Mouse (Mus musculus) C2C12 (cell line): Measurements from ENCODE around the gene Stard7.
"Not testable (repeated sequence)": the region's sequence is repeated elsewhere in the genome, so short reads cannot be mapped to it uniquely, and the experiment has no call there.

ENCODE experiments used
- CEBPB ChIP-seq: IDR thresholded peaks from one replicate; pipeline ENCODE4 v1.6.1; 2011; ENCODE audit warnings: low read depth, mild to moderate bottlenecking, control low read depth, moderate library complexity
- CTCF ChIP-seq: IDR thresholded peaks from one replicate; pipeline ENCODE4 v1.5.1; 2011; ENCODE audit not compliant: control insufficient read depth, insufficient read depth, insufficient read length
- FOSL1 ChIP-seq: IDR thresholded peaks from one replicate; pipeline ENCODE4 v1.8.0; 2011; ENCODE audit warnings: mild to moderate bottlenecking, low read length; ENCODE audit not compliant: poor library complexity, insufficient read depth, severe bottlenecking
- MYOD1 ChIP-seq: IDR thresholded peaks from one replicate; pipeline ENCODE4 v1.6.1; 2011; ENCODE audit warnings: low read depth; ENCODE audit not compliant: control insufficient read depth, insufficient read length
- USF1 ChIP-seq: IDR thresholded peaks from one replicate; pipeline ENCODE4 v1.6.1; 2011; ENCODE audit warnings: low read depth, mild to moderate bottlenecking, control low read depth, moderate library complexity

GRCm38 (mm10) chr2:127272049-127272448 lies 2.0 kb downstream of the Stard7 start:
- TF ChIP-seq USF1, MYOD1, CTCF, CEBPB, FOSL1: not testable (repeated sequence)
